Mouse (Mus musculus) left cerebral cortex, postnatal 25 days (tissue): ENCODE measurements at regions not wholly inside any gene's neighbourhood (a gene's known extent, or its start where the extent isn't known, plus 50 kb on each side); places are given as distances from the start of the nearest gene placed in this dataset.
A peak's percentile ranks its signal among the peaks of the same experiment; 100 is the strongest.

Experiments used
- DNase-seq, 2 experiments: peaks; one replicate each; pipeline ENCODE4 v3.0.0; 2022; ENCODE audit warnings: low spot score in 2 of 2, mixed read lengths in 1 of 2
- intact Hi-C: fragments of 180-260 bp; cut with DNase I; formaldehyde crosslinking; loops from one replicate; pipeline ENCODE4 v1.15.1; 2025

DNA sequence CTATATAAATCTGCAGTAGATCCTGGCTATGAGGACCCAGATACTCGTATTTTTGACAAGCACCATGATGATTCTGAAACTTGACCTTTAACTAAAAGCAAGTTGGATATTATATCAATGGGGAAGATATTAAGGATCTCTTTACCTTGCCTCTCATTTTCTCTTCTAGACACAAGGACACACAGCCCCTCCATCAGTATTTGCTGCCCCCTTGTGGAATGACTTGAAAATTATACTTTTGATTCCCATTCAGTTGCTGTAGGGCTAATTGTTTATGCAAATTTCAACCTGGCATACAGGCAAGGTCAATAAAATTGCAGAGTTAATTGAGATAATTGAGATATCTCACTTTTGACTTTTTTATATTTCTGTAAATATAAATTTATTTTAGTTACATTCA, 375.5 kb downstream of the Nap1l3 start:
- intact Hi-C loops: loop anchor here (5.0 kb wide), 1 partner anchor 1404 kb away; no protein-coding TSS in a partner anchor
- DNase-seq: peak in 1 of 2 experiments; percentile 11
